Mouse (Mus musculus) small intestine, adult 2 months (tissue): ENCODE data around the gene 2210011C24Rik.

ENCODE experiments used
- CTCF ChIP-seq: fragments of 200-500 bp; IDR thresholded peaks from 2 replicates; pipeline ENCODE4 v1.5.1; 2012; ENCODE audit warnings: low read depth, mild to moderate bottlenecking, control low read depth, inconsistent platforms, low read length, moderate library complexity, mixed read lengths; ENCODE audit not compliant: insufficient replicate concordance, insufficient read length; ENCODE audit errors: extremely low read depth
- POLR2A ChIP-seq: fragments of 200-500 bp; IDR thresholded peaks from 2 replicates; pipeline ENCODE4 v1.6.1; 2012; ENCODE audit warnings: low read depth, mild to moderate bottlenecking, control low read depth, inconsistent platforms, low read length, moderate library complexity

DNA sequence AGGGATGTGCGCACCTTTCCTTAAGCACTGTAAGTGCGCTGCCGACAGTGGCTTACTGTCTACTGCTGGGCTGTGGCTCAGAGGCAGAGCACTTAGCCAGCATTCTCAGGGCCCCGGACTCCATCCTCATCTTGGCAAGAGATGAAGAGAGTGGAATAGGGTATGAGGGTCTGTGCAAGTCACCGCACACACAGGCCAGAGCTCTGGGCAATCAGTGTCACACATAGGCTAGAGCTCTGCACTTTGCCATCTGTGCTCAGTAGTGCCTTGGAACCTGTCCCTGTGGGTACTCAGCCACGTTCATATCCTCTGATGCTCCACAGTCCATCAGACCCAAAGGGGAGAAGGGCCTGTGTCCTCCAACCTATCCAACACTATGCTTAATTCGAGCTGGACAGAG, 30.4 kb downstream of the 2210011C24Rik start:
- TF ChIP-seq POLR2A: no peak
- TF ChIP-seq CTCF: no peak
